Mouse (Mus musculus) heart, postnatal 4 days (tissue): Measurements from ENCODE around the gene Cacna2d2. TPM values are rescaled to one million over a fixed set of nuclear protein-coding genes. Genes with fewer than 3 reads are reported as not detected.

Source experiments
- DNase-seq: peaks from one replicate; pipeline ENCODE4 v3.0.0; 2021
- total RNA-seq, 2 experiments: library from RNA; stranded (reverse); gene quantifications; 2 replicates each; pipeline ENCODE4 v1.2.3; 2021

The Cacna2d2 gene
- total RNA-seq, 2 experiments from 2014 or later, result 21.2 to 23.1 TPM

GRCm38 (mm10) chr9:107541474-107542351, 142.3 kb downstream of the Cacna2d2 start, which contains the start of the genes Cyb561d2 and Nprl2:
Gene Cyb561d2 (minus strand): TSS chr9:107542193.
Gene Nprl2 (plus strand): TSS chr9:107542226.
- peak; percentile 96 for DNase-seq

DNA sequence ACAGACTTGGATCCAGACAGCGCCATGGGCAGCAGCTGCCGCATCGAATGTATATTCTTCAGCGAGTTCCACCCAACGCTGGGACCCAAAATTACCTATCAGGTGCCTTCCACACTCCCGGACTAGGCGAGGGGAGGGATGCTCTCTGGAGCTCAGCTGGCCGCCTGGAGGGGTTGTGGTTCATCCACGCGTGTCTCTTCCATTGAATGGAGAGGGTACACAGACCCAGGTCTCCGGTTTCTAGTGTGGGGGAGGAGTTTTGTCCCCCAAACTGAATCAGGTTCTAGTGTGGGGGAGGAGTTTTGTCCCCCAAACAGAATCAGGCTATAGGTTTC, 142.9 kb downstream of the Cacna2d2 start:
- no peak for DNase-seq

GRCm38 (mm10) chr9:107542721-107543120, 143.3 kb downstream of the Cacna2d2 start:
- no peak for DNase-seq

DNA sequence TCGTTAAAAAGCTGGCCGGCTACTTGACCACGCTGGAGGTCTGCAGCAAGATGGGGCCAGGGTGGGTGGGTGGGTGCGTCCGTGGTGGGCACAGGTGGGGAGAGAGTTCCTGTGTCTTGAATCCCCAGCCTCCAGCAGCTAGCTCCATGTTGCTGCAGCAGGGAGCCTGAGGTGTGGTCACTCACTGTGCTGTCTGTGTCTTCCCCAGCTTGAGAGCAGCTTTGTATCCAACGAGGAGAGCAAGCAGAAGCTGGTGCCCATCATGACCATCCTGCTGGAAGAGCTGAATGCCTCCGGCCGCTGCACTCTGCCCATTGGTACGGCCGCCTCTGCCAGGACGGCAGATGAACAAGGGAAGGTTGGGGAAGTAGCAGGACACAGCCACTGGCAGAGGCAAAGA, 143.9 kb downstream of the Cacna2d2 start:
- no peak for DNase-seq

- DNase-seq, result no peak
These were observed 144.8 kb downstream of the Cacna2d2 start for GRCm38 (mm10) chr9:107544196-107544700.

DNA sequence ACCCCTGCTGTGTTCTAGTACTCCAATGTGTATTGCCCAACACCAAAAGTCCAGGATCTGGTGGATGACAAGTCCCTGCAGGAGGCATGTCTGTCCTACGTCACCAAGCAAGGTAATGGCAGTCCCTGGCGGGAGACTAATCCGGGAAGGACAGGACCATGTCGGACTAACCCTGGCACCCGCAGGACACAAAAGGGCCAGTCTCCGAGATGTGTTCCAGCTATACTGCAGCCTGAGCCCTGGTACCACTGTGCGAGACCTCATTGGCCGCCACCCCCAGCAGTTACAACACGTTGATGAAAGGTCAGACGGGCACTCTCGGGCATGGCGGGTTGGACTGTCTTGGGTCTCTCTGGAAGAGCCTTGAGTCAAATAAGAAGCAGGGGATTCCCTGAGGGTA, 145.3 kb downstream of the Cacna2d2 start:
- no peak for DNase-seq

GRCm38 (mm10) chr9:107545199-107545598, 145.8 kb downstream of the Cacna2d2 start:
- DNase-seq, result no peak

GRCm38 (mm10) chr9:107545602-107546001, 146.2 kb downstream of the Cacna2d2 start:
- peak; percentile 87 for DNase-seq

DNA sequence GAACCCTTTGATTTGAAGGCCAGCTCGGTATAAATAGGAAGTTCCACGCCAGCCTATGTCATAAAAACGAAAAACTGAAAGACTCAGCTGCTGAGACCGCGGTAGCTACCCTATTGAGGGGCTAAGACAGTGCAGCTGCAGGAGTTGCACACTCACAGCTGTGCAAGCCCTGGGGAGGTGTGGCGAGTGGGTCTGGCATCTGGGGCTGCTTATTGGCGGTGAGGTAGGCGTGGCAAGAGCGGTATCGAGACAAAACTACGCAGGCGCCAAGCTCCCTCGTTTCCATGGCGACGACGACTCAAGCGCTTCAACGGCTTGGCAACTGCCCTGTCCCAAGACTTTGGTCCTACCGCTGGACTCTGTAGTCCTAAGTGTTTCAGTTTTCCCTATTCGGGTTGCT, 147.6 kb downstream of the Cacna2d2 start, which contains the start of gene Zmynd10:
Gene Zmynd10 (plus strand): TSS at position 273 of the 400 bp plus-strand sequence.
- DNase-seq, result peak; percentile 92

DNA sequence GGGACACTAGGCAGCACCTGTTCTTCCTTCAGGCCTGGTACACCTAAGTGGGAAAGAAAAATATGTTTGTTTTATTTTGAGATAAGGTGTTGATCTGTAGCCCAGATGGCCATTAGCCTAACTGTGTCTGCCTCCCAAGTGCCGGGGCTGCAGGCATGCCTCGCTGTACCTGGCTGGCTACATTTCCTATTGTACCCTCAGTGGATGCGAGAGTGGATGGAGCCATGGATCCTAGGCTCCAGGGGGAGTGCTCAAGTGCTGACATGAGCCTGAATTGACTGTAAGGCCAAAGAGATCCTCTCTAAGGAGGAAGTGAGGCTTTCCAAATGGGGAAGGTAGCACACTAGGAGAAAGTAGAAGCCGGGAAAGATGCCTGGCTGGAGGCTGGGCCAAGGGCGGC, 148.5 kb downstream of the Cacna2d2 start:
- DNase-seq, result no peak

- no peak for DNase-seq
These were observed 149.4 kb downstream of the Cacna2d2 start for GRCm38 (mm10) chr9:107548820-107549219.

DNA sequence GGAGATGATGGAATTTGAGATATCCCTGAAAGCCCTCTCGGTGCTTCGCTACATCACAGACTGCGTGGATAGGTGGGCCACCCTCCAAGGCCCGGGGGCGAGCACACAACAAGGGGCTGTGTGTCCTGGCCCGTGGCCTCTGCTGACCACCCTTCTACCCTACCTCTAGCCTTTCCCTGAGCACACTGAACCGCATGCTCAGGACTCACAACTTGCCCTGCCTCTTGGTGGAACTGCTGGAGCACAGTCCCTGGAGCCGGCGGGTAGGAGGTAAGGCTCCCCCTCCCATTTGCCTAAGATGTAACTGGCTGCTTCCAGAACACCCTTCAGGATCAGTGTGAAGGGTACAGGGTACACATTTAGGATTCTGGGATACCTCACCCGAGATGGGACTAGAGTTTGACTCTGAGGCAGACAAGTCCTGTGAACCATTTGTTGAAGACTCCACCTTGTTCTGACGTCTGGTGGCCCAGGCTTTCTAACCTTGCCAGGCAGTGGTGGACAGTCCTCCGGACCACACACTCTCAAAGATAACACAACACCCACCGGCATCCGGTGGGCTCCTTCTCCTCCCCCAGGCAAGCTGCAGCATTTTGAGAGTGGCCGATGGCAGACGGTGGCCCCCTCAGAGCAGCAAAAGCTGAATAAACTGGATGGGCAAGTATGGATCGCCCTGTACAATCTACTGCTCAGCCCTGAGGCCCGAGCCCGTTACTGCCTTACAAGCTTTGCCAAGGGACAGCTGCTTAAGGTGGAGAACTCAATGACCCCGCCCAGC, 150.1 kb downstream of the Cacna2d2 start:
- no peak for DNase-seq

DNA sequence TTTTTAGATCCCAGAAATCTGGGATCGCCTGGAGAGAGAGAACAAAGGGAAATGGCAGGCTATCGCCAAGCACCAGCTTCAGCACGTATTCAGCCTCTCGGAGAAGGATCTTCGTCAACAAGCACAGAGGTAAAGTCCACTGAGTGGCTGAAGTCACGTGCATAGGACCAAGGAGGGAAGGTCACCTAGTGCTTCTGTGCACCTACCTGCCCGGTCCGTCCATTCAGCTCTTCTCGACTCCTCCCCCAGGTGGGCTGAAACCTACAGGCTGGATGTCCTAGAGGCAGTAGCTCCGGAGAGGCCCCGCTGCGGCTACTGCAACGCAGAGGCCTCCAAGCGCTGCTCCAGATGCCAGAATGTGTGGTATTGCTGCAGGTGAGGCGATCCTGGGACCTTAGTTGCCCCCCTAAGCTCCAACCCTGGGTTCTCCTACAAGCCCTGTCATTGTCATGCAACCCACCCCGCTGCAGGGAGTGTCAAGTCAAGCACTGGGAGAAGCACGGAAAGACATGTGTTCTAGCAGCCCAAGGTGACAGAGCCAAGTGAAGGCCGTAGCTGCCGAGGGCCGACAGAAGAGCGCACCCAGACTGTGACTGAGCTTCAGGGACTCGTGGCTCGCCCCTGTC, 151.2 kb downstream of the Cacna2d2 start:
- DNase-seq, result no peak

DNA sequence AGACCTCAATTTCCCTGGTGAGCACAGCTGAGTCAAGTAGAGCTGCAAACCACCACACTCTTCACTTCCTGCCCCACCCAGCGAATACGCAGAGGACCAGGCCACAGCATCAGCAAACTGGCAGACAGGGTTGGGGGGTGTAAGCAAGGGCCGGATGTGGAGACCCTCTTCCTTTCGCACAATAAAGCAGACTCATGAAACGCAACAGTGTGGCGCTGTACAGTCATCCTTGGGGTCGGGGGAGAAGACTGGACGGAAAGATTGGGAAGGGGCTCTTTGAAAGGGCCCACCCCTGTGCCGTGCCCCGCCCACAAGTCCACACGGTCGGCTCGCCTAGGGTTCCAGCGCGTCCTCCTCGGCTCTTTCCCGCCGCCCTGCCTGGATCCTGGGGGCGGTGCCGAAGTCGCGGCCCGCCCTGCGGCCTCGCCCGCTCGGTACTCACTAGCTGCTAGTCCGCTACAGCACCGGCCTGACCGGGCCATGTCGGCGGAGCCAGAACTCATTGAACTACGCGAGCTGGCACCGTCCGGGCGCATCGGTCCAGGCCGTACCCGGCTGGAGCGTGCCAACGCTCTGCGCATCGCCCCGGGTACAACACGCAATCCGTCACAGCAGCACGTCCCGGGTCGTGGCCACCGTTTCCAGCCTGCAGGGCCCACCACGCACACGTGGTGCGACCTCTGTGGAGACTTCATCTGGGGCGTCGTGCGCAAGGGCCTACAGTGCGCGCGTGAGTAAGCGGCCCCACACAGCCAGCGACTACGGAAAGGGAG, 151.9 kb downstream of the Cacna2d2 start, which contains the start of gene Rassf1:
Gene Rassf1 (plus strand): TSS at position 439 of the 773 bp plus-strand sequence.
- DNase-seq, result peak; percentile 74

DNA sequence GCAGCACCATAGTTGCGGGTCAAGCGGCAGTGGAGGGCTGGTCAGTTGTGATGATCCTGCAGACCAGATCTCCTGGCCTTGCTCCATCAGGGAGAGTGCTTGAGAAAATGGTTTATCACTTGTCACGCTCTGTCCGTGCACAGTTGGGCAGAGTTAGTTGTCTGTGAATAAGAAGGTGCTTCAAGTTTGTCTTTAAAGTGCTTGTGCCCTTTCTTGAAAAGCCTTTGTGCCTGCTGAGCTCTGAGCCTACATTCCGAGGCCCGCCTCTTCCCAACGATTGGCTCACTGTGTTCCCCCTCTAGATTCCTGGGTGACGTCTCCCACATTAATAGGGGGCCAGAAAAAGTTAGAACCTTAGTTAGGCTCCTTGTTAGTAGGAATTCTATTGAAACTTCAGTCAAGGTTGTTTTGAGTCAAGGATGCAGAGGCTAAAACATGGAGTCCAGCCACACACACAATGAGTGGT, 152.5 kb downstream of the Cacna2d2 start:
- no peak for DNase-seq

GRCm38 (mm10) chr9:107552690-107553393, 153.4 kb downstream of the Cacna2d2 start:
- no peak for DNase-seq

DNA sequence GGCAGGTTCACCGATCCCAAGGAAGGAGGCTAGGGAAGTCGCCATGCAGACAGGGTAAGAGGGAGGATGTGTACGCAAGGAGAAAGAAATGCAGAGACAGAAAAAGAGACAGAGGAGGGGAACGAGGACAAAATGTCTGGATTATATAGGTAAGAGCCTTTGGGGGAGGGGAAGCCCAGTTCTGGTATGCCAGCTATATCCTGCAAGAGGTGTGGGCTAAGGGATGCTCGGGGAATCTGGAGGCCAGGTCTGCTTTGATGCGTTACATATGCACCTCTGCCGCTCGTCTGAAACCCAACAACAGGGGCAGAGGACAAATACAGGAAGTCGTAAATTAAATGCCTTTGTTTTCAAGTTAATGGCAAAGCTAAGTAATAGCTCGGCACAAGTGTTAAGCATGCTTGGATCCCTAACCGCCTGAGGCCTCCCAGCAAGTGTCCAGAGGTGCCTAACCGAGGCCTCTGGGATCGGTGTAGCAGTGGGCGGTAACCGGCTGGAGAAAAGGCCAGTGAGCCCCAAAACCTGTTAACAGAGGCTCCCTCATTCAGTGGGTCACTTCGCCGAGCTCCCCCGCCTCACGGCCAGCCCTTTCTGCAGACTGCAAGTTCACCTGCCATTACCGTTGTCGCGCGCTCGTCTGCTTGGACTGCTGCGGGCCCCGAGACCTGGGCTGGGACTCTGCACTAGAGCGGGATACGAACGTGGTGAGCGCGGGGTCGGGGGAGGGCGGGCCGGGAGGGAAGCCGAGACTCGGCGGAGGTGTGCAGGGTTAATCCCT, 154.3 kb downstream of the Cacna2d2 start:
- peak; percentile 52 for DNase-seq

- peak; percentile 95 for DNase-seq
These were observed 155.0 kb downstream of the Cacna2d2 start for GRCm38 (mm10) chr9:107554319-107554825.

- peak; percentile 81 for DNase-seq
These were observed 155.6 kb downstream of the Cacna2d2 start for GRCm38 (mm10) chr9:107555031-107555457.

DNA sequence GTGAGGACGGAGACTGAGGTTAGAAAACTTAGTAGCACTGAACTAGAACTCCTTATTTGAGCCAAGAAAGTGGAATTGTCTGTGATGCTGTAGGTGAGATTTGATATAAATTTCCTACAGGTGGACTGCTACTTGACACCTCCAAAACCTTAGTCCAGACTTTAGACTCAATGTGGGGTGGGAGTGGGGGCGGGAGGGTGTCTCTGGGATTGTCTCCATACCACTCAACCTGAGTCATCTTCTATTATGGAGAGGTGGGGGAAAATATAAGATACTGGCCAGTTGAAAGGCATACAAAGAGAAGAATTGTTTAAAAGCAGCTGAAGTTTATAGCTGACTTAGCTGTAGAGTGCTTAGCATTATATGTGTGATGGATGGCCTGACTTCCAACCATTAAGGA, 156.3 kb downstream of the Cacna2d2 start:
- no peak for DNase-seq
